Mouse (Mus musculus) left cerebral cortex, postnatal 10 days (tissue): ENCODE measurements around the gene Mta1. TPM values are rescaled to one million over a fixed set of nuclear protein-coding genes. Genes with fewer than 3 reads are reported as not detected.
A peak's percentile ranks its signal among the peaks of the same experiment; 100 is the strongest.

Source experiments
- DNase-seq, 2 experiments: peaks; one replicate each; pipeline ENCODE4 v3.0.0; 2021 to 2022; ENCODE audit warnings: low spot score in 2 of 2, mixed read lengths in 1 of 2; ENCODE audit errors: extremely low spot score in 1 of 2
- intact Hi-C: fragments of 180-260 bp; cut with DNase I; formaldehyde crosslinking; loops from one replicate; pipeline ENCODE4 v1.15.1; 2025
- total RNA-seq, 2 experiments: library from RNA; stranded (reverse); gene quantifications; 2 replicates each; pipeline ENCODE4 v1.2.3; 2021

The Mta1 gene
- total RNA-seq, 2 experiments from 2014 or later = 87.1 to 89.1 TPM

DNA sequence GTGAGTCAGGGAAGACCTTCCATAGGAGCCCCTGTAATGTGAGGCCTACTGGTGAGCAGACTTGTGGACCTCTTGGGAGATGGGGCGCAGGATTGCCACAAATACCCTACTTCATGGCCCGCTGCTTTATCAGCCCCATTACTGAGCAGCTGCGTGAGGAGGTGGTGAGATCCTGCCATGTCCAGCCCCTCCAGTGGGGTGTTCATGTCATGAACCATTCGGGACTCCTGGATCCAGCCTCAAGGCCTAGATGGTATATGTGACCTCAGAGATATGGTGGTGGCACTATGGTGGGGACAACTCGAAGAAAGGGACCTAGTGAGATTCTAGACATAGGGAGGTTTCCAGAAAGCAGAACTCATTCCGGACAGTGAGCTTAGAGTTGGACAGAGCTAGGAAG is 9.0 kb upstream of the Mta1 start:
- DNase-seq = no peak
- intact Hi-C loops = no loop called here

DNA sequence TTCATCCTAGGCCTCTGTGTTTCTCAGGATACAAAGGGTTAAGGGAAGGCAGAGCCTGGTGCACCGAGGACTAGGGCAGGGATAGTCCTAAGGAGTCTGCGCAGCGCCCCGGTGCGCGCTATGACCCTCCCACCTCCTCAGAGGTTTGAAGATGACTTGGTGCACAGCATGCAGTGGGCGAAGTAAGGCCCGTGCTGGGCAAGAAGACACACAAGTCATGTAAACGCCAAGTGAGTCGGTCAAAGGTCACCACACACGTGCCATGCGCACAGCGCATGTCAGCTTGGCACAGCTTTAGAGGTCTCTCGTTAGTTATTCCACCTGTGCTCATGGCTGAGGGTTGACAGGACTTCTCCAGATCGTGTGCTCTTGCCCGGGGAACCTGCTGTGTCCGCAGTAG is 8.0 kb upstream of the Mta1 start:
- no peak for DNase-seq
- intact Hi-C loops = no loop called here

DNA sequence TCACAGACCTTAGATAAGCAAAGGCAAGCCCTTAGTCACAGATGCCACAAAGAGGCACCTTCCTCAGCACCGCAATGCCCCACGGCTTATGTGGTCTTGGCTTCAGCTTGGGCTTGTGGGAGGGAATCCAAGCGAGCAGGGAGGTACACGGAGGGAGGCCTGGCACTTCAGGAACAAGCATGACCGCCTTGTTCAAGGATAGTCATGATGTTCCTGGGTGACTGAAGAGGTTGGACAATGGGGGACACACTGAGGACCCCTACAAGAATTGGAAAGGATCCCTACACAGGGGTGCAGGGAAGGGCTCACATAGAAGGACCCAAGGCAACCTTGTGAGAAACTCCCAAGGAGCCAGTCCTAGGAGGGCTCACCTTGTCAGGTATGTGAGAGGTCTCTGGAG is 1.0 kb upstream of the Mta1 start:
- intact Hi-C loops = no loop called here
- no peak for DNase-seq

- peak in 1 of 2 experiments; percentile 55 for DNase-seq
- intact Hi-C loops = no loop called here
Measured at GRCm38 (mm10) chr12:113098530-113099151, 563 bp downstream of the Mta1 start.

DNA sequence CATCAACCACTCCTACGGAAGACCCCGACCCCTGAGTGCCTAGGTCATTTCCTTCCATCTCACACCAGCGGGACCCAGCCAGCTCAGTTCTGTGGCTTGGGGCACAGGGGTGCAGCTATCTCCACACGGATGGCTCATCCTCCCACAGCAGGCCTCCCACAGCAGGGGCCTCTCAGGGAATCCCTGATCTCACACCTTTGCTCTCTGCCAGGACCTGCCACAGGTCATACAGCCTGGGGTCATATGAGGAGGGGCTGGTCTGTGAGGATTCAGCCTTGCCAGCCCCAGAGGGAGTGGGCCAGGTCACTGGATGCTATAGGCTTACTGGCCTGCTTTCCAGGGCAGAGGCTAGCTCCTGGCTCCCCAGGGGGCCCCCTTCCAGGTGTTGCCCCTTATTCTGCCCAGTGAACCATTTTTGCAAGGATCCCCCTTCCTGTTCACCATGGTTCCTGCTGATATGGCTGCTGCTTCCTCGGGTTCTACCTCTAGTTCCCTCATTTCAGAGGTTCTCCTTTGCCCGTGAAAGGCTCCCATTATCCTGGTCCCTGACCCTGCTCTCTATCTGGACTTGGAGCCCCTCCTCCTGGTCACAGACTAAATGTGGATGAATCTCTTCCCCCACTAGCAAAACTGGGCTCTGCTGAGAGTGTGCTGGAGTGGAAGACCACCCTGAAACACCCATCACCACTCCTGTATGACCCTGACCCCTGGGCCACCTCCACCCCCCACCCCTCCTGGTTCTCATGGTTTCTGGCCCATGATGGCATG is 1.6 kb downstream of the Mta1 start:
- DNase-seq = no peak
- intact Hi-C loops = no loop called here

DNA sequence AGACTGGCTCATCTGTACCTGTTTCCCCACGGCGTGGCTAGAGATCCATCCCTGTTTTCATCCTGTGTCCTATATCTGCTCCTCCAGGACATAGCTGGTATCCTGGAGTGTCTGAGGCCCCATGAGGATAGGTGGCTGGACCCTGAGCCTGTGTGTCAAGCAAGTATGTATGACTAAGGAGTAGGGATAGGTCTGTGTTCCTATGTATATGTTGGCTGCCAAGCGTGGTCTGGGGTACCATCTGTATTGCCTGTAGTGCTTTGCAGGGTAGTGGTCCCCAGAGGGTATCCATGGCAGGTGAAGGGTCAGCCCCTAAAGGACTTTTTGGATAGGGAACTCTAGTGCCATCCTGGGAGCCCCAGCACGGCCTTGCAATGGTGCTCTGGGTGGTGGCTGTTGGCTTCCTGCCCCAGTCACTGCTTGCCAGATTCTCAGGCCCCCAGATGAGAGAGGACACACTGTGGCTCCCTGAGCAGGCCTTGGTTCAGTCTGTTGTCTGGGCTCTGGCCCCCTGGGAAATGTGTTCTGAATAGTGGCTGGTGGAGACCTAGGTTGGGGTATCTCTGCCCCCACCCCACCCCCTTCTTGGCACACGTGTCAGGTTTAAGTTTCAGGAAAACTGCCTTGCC is 2.5 kb downstream of the Mta1 start:
- DNase-seq = peak in 1 of 2 experiments; percentile 62
- intact Hi-C loops = no loop called here

DNA sequence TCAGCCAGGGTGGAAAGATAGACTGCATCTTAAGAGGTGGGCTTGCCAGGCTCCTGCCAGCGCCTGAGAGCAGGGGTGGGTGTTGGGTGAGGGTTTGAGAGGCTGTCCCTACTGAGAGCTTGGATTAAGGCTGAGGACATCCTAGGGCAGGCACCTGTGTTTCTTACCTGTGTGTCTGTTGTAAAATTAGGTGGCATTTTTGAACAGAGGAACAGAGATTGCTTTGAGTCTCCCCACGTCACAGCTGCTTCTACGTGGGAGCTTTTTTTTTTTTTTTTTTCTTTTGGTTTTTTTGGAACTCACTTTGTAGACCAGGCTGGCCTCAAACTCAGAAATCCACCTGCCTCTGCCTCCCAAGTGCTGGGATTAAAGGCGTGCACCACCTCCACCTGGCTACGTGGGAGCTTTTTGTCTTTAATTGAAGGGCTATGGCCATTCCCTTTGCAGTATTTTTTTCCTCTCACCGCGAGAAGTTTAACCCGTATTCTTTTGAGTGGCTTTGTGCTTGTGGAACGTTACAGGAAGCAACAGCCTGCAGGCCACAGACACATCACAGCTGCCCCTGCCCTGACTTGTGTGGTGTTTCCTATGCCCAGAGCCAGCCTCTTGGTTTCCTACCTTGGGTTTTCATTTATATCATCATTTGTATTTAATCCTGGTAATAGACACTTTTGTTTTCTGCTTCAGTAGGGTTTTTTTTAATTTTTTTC is 3.3 kb downstream of the Mta1 start:
- intact Hi-C loops = no loop called here

DNA sequence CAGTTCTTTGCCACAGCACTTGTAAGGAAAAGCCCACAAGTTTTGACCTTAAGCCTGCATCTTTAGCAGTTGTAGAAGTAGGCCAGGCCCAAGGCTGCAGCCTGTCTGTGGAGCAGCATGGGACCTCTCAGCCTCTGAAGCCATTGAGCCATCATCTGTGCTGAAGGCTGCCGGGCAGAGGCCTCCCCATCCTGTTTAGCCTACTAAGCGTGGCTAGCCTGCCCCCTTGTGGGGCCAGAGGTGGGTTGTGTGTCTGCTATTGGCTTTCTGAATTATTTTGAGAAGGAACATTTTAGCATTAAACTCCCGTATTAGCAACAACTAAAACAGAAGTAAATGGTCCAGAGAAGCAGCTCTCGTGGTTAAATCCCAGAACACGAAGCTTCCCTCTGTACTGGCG is 4.4 kb downstream of the Mta1 start:
- peak in 1 of 2 experiments; percentile 74 for DNase-seq

More for the DNA sequence above, 3.3 kb downstream of the Mta1 start:
- no peak for DNase-seq

DNA sequence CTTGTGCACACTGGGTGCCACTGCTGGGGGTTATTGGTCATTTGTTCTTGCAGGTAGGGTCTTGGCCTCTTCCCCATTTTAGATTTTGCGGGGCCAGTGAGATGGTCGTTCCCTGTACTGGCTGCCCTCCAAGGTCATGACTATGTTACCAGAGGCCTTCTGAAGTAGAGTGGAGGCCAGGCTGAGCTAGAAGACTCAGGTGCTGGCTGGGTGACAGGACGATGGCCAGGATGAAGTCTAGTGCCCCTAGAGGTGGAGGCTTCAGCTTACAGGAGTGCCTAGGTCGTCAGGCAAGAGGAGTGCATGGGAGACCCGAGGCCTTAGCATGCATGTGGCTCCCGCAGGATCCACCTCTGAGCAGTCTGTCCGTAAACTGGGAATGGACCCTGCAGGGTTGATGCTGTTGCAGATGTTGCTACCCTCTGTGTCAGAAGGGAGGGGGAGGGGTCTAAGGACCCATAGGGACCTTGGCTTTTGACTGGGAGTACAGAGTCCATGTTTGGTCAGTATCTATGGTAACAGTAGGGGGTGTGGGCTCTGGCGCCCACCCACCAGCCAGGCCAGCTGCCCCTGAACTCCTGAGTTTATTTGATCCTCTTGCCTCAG is 5.9 kb downstream of the Mta1 start:
- intact Hi-C loops = no loop called here
- DNase-seq = no peak

More for the DNA sequence above, 4.4 kb downstream of the Mta1 start:
- intact Hi-C loops = no loop called here

DNA sequence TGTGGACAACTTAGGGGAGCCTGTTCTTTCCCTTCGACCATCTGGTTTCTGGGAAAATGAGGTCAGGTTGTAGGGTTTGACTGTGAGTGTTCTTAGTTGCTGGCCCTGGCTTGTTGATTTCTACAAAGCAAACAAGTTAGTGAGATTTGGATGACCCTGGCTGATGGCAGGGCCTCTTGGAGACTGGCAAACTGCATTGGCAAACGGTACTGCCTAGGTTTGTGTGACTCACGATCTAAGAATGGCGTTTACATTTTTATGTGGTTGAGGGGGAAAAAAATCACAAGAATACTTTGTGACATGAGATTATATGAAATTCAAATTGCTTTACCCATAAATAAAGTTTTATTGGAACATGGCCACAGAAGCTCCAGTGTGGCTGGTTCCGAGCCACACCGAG is 8.3 kb downstream of the Mta1 start:
- intact Hi-C loops = no loop called here
- DNase-seq = no peak

GRCm38 (mm10) chr12:113107431-113108124 is 9.5 kb downstream of the Mta1 start:
- intact Hi-C loops = no loop called here
- DNase-seq = no peak

DNA sequence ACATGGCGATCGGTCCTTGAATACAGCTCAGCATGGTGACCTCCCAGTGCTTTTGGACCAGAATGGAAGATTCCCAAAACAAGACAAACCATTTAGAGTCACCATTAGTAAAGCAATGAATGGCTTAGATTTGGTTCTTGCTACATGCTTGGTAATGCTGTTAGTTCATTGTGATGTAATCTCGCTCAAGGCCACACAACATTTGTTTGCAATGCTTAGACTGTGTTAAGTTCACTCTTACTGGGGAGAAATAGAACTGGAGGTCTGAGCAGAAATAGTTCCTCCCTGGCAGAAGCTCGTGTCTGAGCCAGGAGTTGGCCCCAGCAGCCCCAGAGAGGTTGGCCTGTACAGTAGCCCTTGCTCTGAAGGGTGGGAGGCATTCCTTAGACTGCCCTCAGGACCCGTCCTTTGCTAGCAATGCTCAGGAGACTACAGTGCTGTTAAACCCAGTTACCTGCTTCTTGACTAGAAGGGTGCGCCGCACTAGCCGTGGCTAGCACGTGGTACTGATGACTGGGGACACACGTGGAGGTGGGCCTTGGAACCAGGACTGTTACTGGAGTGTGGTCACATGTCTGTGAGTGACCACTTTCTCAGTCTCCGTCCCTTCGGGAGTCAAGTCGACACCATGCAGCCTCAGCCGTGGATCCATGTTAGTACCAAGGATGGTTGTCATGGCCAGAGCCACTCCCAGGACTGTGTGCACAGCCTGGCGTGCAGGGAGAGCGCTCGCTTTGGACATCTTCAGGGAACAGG is 10.6 kb downstream of the Mta1 start:
- DNase-seq = no peak
- intact Hi-C loops = no loop called here

GRCm38 (mm10) chr12:113109801-113110200 is 11.7 kb downstream of the Mta1 start:
- DNase-seq = no peak
- intact Hi-C loops = no loop called here

DNA sequence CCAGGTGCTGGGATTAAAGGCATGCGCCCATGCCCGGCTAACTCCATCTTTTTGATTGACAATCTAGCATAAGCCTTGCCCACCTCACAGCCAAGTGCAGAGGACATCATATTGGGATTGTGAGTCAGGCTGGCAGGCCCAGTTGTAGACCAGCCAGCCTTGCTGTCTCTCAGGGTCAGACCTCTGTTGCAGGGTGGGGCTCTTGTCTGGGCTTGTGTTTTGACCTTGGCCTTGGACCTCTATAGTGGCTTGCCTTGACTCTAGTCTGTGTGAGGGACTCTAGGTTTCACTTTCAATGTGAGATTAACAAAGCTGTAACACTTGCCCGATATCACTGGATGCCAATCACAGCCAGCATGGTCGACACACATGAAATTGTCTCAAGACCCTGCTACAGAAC is 16.1 kb downstream of the Mta1 start:
- DNase-seq = no peak
- intact Hi-C loops = no loop called here

DNA sequence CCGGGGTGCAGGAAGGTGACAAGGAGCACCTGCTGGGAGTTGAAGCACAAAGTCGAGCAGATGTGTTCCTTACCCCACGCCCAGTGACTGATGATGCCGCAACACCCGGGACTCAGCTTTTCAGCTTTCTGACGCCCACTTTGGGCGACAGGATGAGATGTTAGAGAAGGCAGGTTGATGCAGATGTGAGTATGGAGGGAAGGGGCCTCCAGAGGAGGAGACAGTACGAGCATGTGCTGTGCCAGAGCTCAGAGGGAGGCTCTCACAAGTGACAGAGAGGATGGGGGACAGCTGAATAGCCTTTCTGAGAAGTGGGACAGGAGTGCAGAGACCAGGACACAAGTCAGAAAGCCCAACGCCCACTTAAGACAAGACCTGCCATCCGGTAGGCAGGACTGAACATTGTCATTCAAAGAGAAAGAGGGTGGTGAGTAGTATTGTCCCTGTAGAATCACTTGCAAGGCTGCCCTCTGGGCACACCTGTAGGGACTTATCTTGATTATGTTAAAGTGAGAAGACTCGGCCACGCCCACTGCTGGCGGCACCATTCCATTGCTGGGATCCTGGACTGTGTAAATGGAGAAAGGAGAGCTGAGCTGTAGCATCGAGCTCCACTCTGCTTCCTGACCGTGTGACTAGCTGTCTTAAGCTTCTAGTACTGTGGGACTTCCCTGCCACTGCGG is 16.9 kb downstream of the Mta1 start:
- intact Hi-C loops = no loop called here
- DNase-seq = no peak

- peak; percentile 74 to 83 for DNase-seq
- intact Hi-C loops = no loop called here
Measured at GRCm38 (mm10) chr12:113119516-113120410, 21.7 kb downstream of the Mta1 start.
